Mouse (Mus musculus) induced T-regulatory cell, adult 2 months (primary cell): ENCODE measurements at regions not wholly inside any gene's neighbourhood (a gene's known extent, or its start where the extent isn't known, plus 50 kb on each side); places are given as distances from the start of the nearest gene placed in this dataset.

Source experiments
- DNase-seq: peaks from one replicate; pipeline ENCODE4 v3.0.0-alpha.2; 2012; ENCODE audit warnings: low read depth

GRCm38 (mm10) chr9:41483218-41483617 is 321.7 kb upstream of the Ubash3b start:
- no peak for DNase-seq

GRCm38 (mm10) chr9:41481611-41482266 is 320.2 kb upstream of the Ubash3b start:
- DNase-seq, result no peak

- DNase-seq, result no peak
Measured at GRCm38 (mm10) chr9:41479854-41480749, 318.6 kb upstream of the Ubash3b start.

GRCm38 (mm10) chr9:41479085-41479484 is 317.6 kb upstream of the Ubash3b start:
- DNase-seq, result no peak

GRCm38 (mm10) chr9:41478106-41478848 is 316.8 kb upstream of the Ubash3b start:
- no peak for DNase-seq

GRCm38 (mm10) chr9:41475326-41475725 is 313.8 kb upstream of the Ubash3b start:
- DNase-seq, result no peak

- no peak for DNase-seq
Measured at GRCm38 (mm10) chr9:41474945-41475297, 313.4 kb upstream of the Ubash3b start.

- DNase-seq, result peak; percentile 48
Measured at GRCm38 (mm10) chr9:41474244-41474944, 312.9 kb upstream of the Ubash3b start.

GRCm38 (mm10) chr9:41473506-41473905 is 312.0 kb upstream of the Ubash3b start:
- no peak for DNase-seq

- DNase-seq, result no peak
Measured at GRCm38 (mm10) chr9:41471345-41471744, 309.8 kb upstream of the Ubash3b start.

GRCm38 (mm10) chr9:41470010-41470409 is 308.5 kb upstream of the Ubash3b start:
- DNase-seq, result no peak

- DNase-seq, result no peak
Measured at GRCm38 (mm10) chr9:41469414-41469813, 307.9 kb upstream of the Ubash3b start.

- no peak for DNase-seq
Measured at GRCm38 (mm10) chr9:41464057-41464685, 302.7 kb upstream of the Ubash3b start.

GRCm38 (mm10) chr9:41461742-41462141 is 300.2 kb upstream of the Ubash3b start:
- peak; percentile 76 for DNase-seq

- DNase-seq, result no peak
Measured at GRCm38 (mm10) chr9:41460709-41461108, 299.2 kb upstream of the Ubash3b start.

- no peak for DNase-seq
Measured at GRCm38 (mm10) chr9:41457003-41457402, 295.5 kb upstream of the Ubash3b start.

- no peak for DNase-seq
Measured at GRCm38 (mm10) chr9:41451738-41452137, 290.2 kb upstream of the Ubash3b start.

- no peak for DNase-seq
Measured at GRCm38 (mm10) chr9:41449233-41449632, 287.7 kb upstream of the Ubash3b start.

- DNase-seq, result no peak
Measured at GRCm38 (mm10) chr9:41447902-41448301, 286.4 kb upstream of the Ubash3b start.

- no peak for DNase-seq
Measured at GRCm38 (mm10) chr9:41447211-41447875, 285.8 kb upstream of the Ubash3b start.
